Mouse (Mus musculus): Measurements from ENCODE around the gene Tctn1.

DNA sequence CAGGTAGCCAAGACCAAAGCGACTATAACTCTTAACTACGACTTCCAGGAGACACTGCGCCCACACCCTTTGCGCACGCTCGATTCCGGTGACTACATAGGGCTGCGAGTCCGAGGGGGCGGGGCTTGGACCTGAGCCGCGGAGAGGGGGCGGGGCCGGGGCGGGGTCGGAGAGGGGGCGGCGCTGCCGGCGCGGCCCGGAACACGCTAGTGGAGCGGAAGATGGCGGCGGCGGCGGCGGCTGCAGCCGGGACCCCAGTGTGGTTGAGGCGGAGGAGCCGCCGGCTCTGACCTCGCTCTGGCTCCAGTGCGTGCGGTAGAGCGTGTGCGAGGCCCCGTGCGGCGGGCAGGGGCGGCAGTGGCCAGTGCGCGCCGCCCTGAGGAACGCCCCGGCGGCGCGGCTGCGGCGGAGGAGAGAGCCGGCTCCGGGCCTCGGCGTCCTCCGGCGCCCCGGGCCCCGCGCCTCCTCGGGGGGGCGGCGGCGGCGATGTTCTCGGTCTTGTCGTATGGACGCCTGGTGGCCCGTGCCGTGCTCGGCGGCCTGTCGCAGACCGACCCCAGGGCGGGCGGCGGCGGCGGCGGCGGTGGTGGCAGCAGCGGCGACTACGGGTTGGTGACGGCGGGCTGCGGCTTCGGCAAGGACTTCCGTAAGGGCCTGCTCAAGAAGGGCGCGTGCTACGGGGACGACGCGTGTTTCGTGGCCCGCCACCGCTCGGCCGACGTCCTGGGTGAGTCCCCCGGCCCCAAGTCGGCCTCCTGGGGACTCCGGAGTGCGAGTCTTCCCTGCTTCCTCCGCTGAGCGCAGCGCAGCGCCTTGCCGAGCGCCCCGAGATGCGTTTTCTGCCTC, 20.1 kb upstream of the Tctn1 start, which contains the start of gene Pptc7:
- no peak for TF ChIP-seq CTCF (IDR thresholded peaks at IDR 0.05; ENCODE audit: low read depth, low read length)
- no peak for TF ChIP-seq GATA1 (IDR thresholded peaks at IDR 0.05; ENCODE audit: borderline replicate concordance, low read length)
- no peak for TF ChIP-seq POLR2AphosphoS5 (IDR thresholded peaks at IDR 0.05; ENCODE audit: insufficient replicate concordance, low read depth, low read length)
